Mouse (Mus musculus) pancreas, adult 10 weeks (tissue): ENCODE data around the gene Gm11487. TPM values are rescaled to one million over a fixed set of nuclear protein-coding genes. Genes with fewer than 3 reads are reported as not detected.

ENCODE experiments used
- polyA plus RNA-seq: library from polyadenylated mRNA; stranded (reverse); fragments of 350-450 nt; fragmentation: Illumina TruSeq; extraction: RNeasy Lipid Tissue Mini Kit (QIAGEN cat#74804); gene quantifications from one replicate; pipeline ENCODE4 v1.2.3, GENCODE M21; 2015; ENCODE audit warnings: low read depth, low replicate concordance; ENCODE audit not compliant: insufficient read depth

Gm11487 gene
- polyA plus RNA-seq: not detected

GRCm38 (mm10) chr4:73404972-73405371 is at the start of gene Gm11487:
Gm11487 (minus strand) TSS chr4:73405072.

Other genes starting within 250 kb of the Gm11487 start
- not detected for gene Gm11238, start 202.8 kb upstream of the Gm11487 start, polyA plus RNA-seq
- not detected for gene Gm11237, start 217.9 kb upstream of the Gm11487 start, polyA plus RNA-seq
- not detected for gene Gm11236, start 233.0 kb upstream of the Gm11487 start, polyA plus RNA-seq